Mouse (Mus musculus) stomach, postnatal 0 days (tissue): ENCODE measurements around the gene Kbtbd7. TPM values are rescaled to one million over a fixed set of nuclear protein-coding genes. Genes with fewer than 3 reads are reported as not detected.
A peak's percentile ranks its signal among the peaks of the same experiment; 100 is the strongest.

ENCODE experiments used
- ATAC-seq: fragments of 200-750 bp; cut with Nextera tagmentation; 2 replicates; pipeline ENCODE4 v1.8.0; 2017; ENCODE audit not compliant: low FRiP score, low TSS enrichment
- DNase-seq: peaks from one replicate; pipeline ENCODE4 v3.0.0-alpha.2; 2016; ENCODE audit warnings: low spot score
- H3K27ac ChIP-seq: fragments of 300-500 bp; sonication (generic); replicated peaks from 2 replicates; pipeline ENCODE4 v1.5.1; 2014; ENCODE audit warnings: mild to moderate bottlenecking, control low read depth
- H3K27me3 ChIP-seq: fragments of 300-500 bp; sonication (generic); 2 replicates; pipeline ENCODE4 v1.6.1; 2014; ENCODE audit warnings: low read length; ENCODE audit not compliant: control insufficient read depth, insufficient read depth
- H3K36me3 ChIP-seq: fragments of 300-500 bp; sonication (generic); 2 replicates; pipeline ENCODE4 v1.6.1; 2014; ENCODE audit warnings: low read length, mixed read lengths; ENCODE audit not compliant: control insufficient read depth, insufficient read depth
- H3K4me1 ChIP-seq: fragments of 300-500 bp; sonication (generic); replicated peaks from 2 replicates; pipeline ENCODE4 v1.6.1; 2014; ENCODE audit warnings: antibody characterized with exemption; ENCODE audit not compliant: control insufficient read depth, insufficient read depth
- H3K4me2 ChIP-seq: fragments of 300-500 bp; sonication (generic); replicated peaks from 2 replicates; pipeline ENCODE4 v1.6.1; 2014; ENCODE audit warnings: low read depth, mild to moderate bottlenecking, control low read depth, moderate library complexity
- H3K4me3 ChIP-seq: fragments of 300-500 bp; sonication (generic); 2 replicates; pipeline ENCODE4 v1.5.1; 2014; ENCODE audit warnings: low read depth, low read length, control low read depth
- H3K9ac ChIP-seq: fragments of 300-500 bp; sonication (generic); 2 replicates; pipeline ENCODE4 v1.6.1; 2014; ENCODE audit warnings: mild to moderate bottlenecking, low read length, control low read depth, mixed read lengths
- H3K9me3 ChIP-seq: fragments of 300-500 bp; sonication (generic); 2 replicates; pipeline ENCODE4 v1.6.1; 2016; ENCODE audit warnings: low read length; ENCODE audit not compliant: control insufficient read depth
- CTCF ChIP-seq: IDR thresholded peaks from 2 replicates; pipeline ENCODE4 v1.5.1; 2016; ENCODE audit warnings: antibody characterized with exemption, low read depth, mild to moderate bottlenecking, moderate library complexity
- EP300 ChIP-seq: optimal IDR thresholded peaks from 2 replicates; pipeline ENCODE3; 2016; ENCODE audit warnings: antibody characterized with exemption
- WGBS: fragments of 180-500 bp; shearing (Covaris S2); extraction: QIAGEN DNeasy Blood & Tissue Kit; methylation state at CpG from one replicate; pipeline ENCODE4 v1.1.7; 2014; 5-methylcytosine and 5-hydroxymethylcytosine counted together
- polyA plus RNA-seq: library from polyadenylated mRNA; unstranded; fragments of >200 nt; fragmentation: Nextera tagmentation; extraction: Ambion mirVana; gene quantifications from 2 replicates; pipeline ENCODE4 v1.2.1, GENCODE M21; 2015

Kbtbd7 gene
- polyA plus RNA-seq, 1 experiment from 2014 or later: 5.1 TPM

- Histone ChIP-seq H3K27ac (no peak overlapping the region), H3K36me3 (peaks cover 17% of the 10 kb centered on the region; the same call in 1 of the 2 replicates), H3K27me3 (no peaks in the 10 kb centered on the region), H3K4me2 (no peak overlapping the region), H3K9me3 (no peaks in the 10 kb centered on the region), H3K4me3 (no peak overlapping the region), H3K4me1 (no peaks in the 10 kb centered on the region), H3K9ac (no peak overlapping the region)
- TF ChIP-seq CTCF: no peak
- TF ChIP-seq EP300: no peak
- DNase-seq (no peak), ATAC-seq (no peak)
- WGBS: 94% methylated on average over 1 of the region's 1 CpGs
Measured at GRCm38 (mm10) chr14:79460401-79460800, 34.1 kb downstream of the Kbtbd7 start.

GRCm38 (mm10) chr14:79460988-79461387, 34.7 kb downstream of the Kbtbd7 start:
- no peak for DNase-seq
- no peak for TF ChIP-seq EP300
- no peak for TF ChIP-seq CTCF
- Histone ChIP-seq H3K27me3 (no peaks in the 10 kb centered on the region), H3K9ac (no peak overlapping the region), H3K9me3 (no peaks in the 10 kb centered on the region), H3K4me2 (no peak overlapping the region), H3K36me3 (peaks cover 17% of the 10 kb centered on the region; the same call in 1 of the 2 replicates), H3K4me3 (no peak overlapping the region), H3K4me1 (no peaks in the 10 kb centered on the region), H3K27ac (no peak overlapping the region)
- ATAC-seq: no peak
- 90% methylated on average over 4 of the region's 4 CpGs for WGBS

- TF ChIP-seq EP300: no peak
- TF ChIP-seq CTCF: peak; percentile 49; the same call in 1 of the 2 replicates
- Histone ChIP-seq H3K27ac (no peak overlapping the region), H3K4me1 (no peaks in the 10 kb centered on the region), H3K9ac (no peak overlapping the region), H3K27me3 (no peaks in the 10 kb centered on the region), H3K4me3 (no peak overlapping the region), H3K9me3 (no peaks in the 10 kb centered on the region), H3K4me2 (no peak overlapping the region), H3K36me3 (peaks cover 36% of the 10 kb centered on the region)
- no peak for DNase-seq
- WGBS: 98% methylated on average over 1 of the region's 1 CpGs
- no peak for ATAC-seq
Measured at GRCm38 (mm10) chr14:79465623-79466022, 39.3 kb downstream of the Kbtbd7 start.

- Histone ChIP-seq H3K4me2 (no peak overlapping the region), H3K9ac (no peak overlapping the region), H3K9me3 (no peaks in the 10 kb centered on the region), H3K4me3 (no peak overlapping the region), H3K36me3 (peaks cover 32% of the 10 kb centered on the region), H3K27me3 (no peaks in the 10 kb centered on the region), H3K27ac (no peak overlapping the region), H3K4me1 (no peaks in the 10 kb centered on the region)
- 18% methylated on average over 3 of the region's 3 CpGs for WGBS
- ATAC-seq (no peak), DNase-seq (peak; percentile 72)
- TF ChIP-seq EP300: no peak
- peak; percentile 87 for TF ChIP-seq CTCF
Measured at GRCm38 (mm10) chr14:79467621-79468020, 41.3 kb downstream of the Kbtbd7 start.

GRCm38 (mm10) chr14:79473384-79473783, 47.1 kb downstream of the Kbtbd7 start:
- H3K4me3 ChIP-seq: no peak overlapping the region
- no peak overlapping the region for H3K9ac ChIP-seq
- H3K36me3 ChIP-seq: peaks cover 31% of the 10 kb centered on the region
- H3K27ac ChIP-seq: no peak overlapping the region
- DNase-seq: no peak
- H3K27me3 ChIP-seq: no peaks in the 10 kb centered on the region
- WGBS: 93% methylated on average over 2 of the region's 2 CpGs
- no peak overlapping the region for H3K4me2 ChIP-seq
- no peak for ATAC-seq
- H3K9me3 ChIP-seq: no peaks in the 10 kb centered on the region
- no peak for TF ChIP-seq CTCF
- TF ChIP-seq EP300: no peak
- no peaks in the 10 kb centered on the region for H3K4me1 ChIP-seq

Other genes with a start within 250 kb of the Kbtbd7 start
- gene Zfp957, start 179.1 kb upstream of the Kbtbd7 start, polyA plus RNA-seq: not detected in 2 replicates
- gene Rgcc, start 124.9 kb upstream of the Kbtbd7 start, polyA plus RNA-seq: 40.0 and 45.4 TPM in 2 replicates
- 15.0 and 16.0 TPM in 2 replicates for gene Naa16, start 35.7 kb upstream of the Kbtbd7 start, polyA plus RNA-seq
- gene Mtrf1, start 28.7 kb upstream of the Kbtbd7 start, polyA plus RNA-seq: 6.8 and 7.7 TPM in 2 replicates
- 0.57 and 0.98 TPM in 2 replicates for gene Kbtbd6, start 25.3 kb downstream of the Kbtbd7 start, polyA plus RNA-seq
- gene Elf1, start 54.7 kb downstream of the Kbtbd7 start, polyA plus RNA-seq: 18.7 and 19.3 TPM in 2 replicates
- 28.8 and 31.0 TPM in 2 replicates for gene Wbp4, start 55.0 kb downstream of the Kbtbd7 start, polyA plus RNA-seq
- 70.4 and 73.7 TPM in 2 replicates for gene Sugt1, start 161.2 kb downstream of the Kbtbd7 start, polyA plus RNA-seq
- gene Cnmd, start 235.7 kb downstream of the Kbtbd7 start, polyA plus RNA-seq: 0.49 and 0.56 TPM in 2 replicates